Mouse (Mus musculus) heart, postnatal 10 days (tissue): ENCODE data around the gene Nsa2. TPM values are rescaled to one million over a fixed set of nuclear protein-coding genes. Genes with fewer than 3 reads are reported as not detected.
"Not testable (repeated sequence)": the region's sequence is repeated elsewhere in the genome, so short reads cannot be mapped to it uniquely, and the experiment has no call there.

ENCODE experiments used
- DNase-seq, 2 experiments: peaks; one replicate each; pipeline ENCODE4 v3.0.0; 2021
- intact Hi-C: fragments of 180-260 bp; cut with DNase I; formaldehyde crosslinking; loops from one replicate; pipeline ENCODE4 v1.15.1; 2025
- total RNA-seq, 2 experiments: library from RNA; stranded (reverse); gene quantifications; 2 replicates each; pipeline ENCODE4 v1.2.3; 2021

Gene Nsa2
- 10 to 100 TPM; 62.7 to 65.3 TPM for total RNA-seq

DNA sequence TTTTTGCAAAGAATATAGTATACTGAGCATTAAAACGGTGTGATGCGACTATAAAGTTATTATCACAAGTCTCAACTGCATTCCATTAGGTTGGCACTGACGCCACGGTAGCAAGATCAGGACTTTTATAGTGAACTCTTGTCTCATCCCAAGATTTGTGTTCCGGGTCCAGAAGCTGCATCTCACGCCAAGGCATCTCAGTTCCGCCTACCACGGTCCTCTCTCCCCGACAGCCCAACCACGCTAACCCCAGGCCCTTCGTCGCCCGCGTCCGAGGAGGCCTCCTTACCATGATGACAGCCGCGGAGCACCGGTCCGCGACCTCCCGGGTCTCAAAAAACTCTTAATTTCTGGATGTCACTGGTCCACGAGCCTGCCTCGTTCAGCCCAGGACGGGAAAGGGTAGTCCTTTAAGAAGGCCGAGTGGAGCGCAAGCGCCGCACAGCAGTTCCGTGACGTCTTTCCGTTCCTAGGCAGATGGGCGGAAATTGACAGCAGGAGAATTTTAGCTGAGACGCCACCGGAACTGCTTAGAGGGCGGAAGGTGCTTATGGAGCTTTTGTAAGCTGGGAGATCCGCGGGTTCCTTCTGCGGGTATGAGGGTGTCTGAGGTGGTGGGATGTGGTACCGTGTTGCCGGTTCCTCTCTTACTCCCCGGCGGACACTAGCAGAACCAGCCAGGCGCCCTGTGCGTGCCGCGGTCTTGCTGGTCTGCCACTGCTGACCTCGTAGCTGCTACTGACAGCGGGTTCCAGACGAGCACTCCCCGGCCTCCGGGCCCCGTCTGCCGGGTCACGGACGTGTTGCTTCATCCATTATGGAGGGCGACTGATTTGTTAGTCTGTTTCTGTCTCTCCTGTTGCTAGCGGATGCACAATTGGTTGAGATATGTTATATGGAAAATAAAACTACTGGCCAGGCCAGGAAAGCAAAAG lies at the start of gene Nsa2, which contains the start of gene Gfm2:
TSS of gene Nsa2 (minus strand) at position 472 of the 935 bp plus-strand sequence.
TSS of gene Gfm2 (plus strand) at position 472 of the 935 bp plus-strand sequence.
- intact Hi-C loops, result no loop called here
- peak; percentile 94 for DNase-seq

DNA sequence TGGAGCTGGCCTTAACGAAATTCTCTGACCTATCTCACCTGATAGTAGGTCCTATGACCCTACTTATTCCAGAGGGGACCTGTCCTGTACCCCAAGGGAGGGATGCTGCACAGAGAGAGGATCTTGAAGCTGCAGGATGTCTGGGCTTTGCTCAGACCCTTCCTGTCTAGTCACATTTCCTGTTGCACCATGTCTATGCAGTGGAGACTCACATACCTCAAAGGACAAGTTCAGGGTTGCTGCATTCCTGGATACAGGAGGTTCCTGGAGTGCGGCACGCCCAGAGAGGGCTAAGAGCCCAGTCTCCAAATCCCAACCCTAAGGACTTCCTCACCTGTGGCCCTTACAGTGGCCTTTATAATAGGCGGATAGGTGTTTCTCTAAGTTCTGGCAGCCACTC lies 48.6 kb upstream of the Nsa2 start:
- no peak for DNase-seq
- intact Hi-C loops, result no loop called here

DNA sequence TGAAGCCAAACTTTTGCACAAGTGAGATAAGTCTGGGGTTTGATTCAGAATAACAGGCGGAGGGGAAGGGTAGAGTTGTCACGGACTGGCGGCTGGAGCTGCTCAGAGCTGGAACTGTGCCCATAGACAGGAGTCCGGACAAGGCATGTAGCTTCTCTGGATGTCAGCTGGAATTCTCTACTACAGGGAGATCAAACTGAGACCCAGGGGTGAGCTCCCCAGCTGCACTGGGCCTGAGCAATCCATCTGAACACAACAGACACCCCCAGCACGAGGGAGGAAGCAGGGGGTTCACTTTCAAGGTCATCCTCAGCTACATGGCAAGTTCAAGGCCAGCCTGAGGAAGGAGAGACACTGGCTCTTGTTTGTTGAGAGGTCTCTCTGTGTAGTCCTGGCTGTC lies 46.9 kb upstream of the Nsa2 start:
- intact Hi-C loops, result no loop called here
- DNase-seq, result no peak

DNA sequence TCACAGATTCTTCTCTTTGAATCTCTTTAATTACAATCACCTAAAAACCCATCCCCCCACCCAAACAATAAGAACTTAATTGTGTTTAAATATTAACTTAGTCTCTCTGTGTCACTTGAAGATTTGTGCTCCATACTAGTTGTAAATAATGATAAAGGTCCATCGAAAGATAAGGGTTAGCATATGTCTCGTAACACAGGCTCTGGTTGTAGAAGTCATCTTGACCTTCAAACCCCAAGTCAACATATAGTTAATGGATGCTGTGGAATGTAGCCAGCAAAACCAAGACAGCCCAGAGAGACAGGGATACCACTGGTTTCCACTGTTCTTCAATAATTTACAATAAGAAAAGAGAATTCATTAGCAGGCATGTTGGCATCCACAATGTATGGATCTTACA lies 46.4 kb upstream of the Nsa2 start:
- intact Hi-C loops, result no loop called here

DNA sequence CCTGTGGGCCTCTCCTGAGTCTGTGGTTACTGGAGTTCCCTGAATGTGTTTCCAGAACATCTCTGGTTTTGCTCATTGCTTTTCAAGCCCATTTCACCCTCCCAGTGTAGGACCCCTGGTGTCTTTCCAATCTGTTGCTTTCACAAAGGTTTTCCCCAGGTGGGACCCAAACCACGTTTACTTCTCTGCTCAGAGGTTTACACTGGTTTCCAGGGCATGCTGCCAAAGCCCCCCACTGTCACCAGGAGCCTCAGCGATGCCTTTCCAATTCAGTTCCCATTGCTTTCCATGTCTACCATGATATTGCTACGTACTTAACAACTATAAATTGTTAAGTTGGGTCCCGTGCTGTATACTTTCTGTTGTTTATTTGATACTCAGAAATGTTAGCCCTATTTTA lies 45.1 kb upstream of the Nsa2 start:
- no peak for DNase-seq
- intact Hi-C loops, result no loop called here

More for the DNA sequence above, 46.4 kb upstream of the Nsa2 start:
- no peak for DNase-seq

DNA sequence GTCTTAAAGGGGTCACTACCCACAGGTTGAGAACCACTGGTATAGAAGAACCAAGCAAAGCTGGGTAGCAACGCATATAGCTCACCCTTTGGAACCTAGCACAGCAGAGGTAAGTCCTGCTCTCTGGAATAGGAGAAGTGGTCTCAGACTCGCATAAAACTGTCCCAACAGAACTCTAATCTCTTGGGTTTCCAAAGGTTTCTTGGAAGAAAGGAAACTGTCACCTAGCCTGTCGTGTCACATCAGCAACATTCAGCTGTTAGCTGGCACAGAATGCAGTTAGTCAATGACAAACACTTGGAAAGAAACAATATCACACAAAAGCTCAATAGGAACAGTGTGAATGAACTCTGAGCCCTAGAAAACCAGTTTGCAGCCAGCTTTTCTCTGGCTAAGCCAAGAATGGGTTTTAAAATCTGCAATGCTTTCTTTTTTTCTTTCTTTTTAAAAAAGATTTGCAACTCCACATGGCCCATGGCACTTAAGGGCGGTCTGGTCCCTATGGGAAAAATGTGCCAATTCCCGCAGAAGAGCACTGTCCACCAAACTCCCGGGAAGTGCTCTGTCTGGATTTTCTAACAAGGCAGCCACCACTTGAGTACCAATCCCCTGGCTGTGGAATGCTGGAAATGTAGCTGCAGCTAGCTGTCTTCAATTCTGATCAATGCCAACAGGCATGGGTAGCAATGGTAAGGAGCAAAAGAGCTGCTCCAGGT lies 42.5 kb upstream of the Nsa2 start:
- no peak for DNase-seq
- intact Hi-C loops, result no loop called here

DNA sequence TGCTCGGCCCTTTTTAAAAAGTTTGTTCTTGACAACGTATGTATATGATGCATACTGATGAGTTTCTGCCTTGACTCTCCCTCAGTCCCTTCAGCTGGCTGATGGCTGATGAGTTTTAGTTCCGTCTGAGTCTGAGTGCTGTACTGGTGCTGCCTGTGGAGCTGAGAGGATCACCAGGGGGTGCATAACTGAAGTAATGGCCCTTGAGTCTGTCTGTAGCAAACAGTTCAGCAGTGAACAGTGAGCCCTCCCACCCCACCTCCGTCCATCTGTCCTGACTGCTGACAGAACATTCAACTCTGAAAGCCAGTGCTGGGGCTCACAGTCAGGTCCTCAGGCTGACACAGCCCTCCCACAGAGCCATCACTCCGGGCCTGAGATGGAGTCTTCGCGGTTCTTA lies 41.2 kb upstream of the Nsa2 start:
- DNase-seq, result no peak
- intact Hi-C loops, result no loop called here

DNA sequence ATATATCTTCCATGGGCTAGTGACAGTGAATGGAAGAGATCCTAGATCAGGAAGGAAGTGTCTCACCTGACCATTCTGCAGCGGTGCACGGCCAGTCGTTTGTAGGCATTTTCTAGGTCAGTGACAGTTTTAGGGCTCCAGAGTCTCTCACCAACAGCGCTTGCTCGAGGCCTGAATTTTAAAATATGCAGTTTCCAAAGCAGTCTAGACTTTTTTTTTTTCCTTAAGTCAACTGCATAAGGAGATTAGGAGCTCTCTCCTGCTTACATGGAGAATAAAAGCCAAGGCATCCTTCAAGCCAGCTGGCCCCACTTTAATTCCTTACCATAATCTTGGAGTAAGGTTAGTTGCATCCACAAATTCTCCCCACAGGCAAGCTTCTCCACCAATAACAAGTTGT lies 39.0 kb upstream of the Nsa2 start:
- no peak for DNase-seq
- intact Hi-C loops, result no loop called here

DNA sequence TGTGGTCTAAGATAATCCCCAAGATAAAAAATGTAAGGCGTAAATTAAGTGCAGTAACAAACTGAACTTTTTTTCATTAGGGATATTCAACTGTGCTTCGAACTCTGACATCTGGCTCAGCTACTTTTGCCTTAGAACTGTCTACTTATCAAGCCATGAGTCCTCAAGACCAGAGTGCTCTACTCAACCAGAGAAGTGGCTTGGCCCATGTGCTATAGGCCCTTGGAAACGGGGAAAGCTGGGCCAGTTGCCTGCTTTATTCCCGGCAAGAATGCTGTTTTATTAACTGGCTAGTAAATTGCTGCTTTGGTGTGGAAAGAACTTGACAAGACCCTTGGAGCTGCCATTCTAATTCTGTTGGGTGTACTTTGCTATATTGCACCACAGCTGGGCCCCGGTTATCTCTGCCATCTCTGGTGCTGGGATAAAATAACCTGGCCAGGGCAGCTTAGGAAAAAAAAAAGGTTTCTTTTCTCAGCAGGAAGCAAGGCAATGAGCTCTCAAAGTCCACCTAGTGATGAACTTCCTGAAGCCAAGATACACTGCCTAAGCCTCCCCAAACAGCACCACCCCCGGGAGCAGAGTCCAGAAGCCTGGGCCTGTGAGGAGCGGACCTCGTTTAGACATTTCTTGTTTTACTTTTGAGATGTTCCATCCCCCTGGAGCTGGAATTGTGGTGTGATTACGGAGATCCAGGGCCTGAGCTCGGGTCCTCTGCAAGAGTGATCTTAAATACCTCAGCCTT lies 38.0 kb upstream of the Nsa2 start:
- no peak for DNase-seq
- intact Hi-C loops, result no loop called here

DNA sequence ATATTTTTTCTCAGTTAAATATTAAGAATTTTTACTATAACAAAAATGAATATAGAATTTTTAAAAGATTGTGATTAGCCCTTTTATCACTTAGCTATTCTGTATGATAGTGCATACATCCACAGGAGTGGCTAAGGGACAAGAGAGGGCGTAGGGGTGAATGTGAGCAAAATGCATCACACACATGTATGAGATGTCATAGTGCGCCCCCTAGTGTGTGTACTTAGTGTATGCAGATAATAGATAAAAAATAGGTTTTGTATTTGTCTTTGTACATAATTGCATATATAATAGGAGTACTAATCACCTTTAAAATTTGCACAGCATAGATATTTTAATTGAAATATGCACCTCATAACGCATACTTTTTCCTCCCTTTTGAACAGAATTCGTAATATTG lies 8.1 kb upstream of the Nsa2 start:
- peak; percentile 23 to 63 for DNase-seq
- intact Hi-C loops, result loop anchor here (10.0 kb wide), 1 partner anchor 291 kb away; no protein-coding TSS in a partner anchor

DNA sequence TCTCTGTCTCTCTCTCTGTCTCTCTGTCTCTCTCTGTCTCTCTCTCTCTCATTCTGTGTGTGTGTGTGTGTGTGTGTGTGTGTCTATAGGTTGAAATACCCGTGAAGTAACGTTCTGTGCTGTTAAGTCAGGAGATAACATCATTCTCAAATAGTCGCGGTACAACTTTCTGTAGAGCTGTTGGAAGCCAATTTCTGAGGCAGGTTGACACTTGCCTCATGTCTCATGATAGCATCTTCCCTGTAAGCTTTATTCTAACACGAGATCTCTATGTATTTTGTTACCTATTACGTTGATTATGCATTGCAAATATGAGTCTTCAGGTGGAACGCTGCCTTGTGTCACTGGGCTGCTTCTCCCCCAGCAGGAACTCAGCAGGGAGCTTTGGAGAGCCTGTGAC lies 4.6 kb upstream of the Nsa2 start:
- DNase-seq, result no peak
- intact Hi-C loops, result loop anchor here (10.0 kb wide), 1 partner anchor 288 kb away; no protein-coding TSS in a partner anchor

DNA sequence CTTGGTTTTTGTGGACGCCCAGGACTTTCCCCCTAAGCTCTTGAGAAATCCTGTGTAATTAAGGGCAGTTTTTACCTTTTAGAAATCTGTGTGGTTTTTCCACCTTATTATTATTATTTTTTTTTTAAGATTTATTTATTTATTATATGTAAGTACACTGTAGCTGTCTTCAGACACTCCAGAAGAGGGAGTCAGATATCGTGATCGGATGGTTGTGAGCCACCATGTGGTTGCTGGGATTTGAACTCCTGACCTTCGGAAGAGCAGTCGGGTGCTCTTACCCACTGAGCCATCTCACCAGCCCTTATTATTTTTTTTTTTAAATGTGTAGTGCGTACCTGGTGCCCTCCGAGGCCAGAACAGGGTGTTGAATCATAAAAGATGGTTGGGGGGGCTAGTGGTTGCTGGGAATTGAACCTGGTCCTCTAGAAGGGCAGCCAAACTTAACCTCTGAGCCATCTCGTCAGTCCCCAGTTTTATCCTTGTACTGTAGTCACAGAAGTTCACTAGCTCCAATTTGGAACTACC lies 731 bp upstream of the Nsa2 start:
- DNase-seq, intact Hi-C loops: not testable (repeated sequence)

DNA sequence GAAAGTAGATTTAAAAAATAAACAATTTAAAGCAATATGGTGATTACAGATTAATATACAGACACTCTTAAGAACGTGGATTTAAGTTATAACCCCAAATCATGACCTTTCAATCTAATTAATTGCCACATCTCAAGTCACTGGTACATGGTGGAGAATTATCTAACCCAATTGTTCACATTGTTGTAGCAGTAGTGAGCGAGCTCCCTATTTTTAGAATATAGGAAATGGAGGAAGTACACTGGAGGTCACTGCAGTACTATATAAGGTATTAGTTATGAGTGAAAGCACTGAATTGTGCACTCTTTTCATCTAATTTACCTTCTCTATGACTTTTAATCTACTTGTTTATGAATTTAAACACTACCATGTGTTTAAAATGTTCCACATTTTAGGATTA lies 7.3 kb downstream of the Nsa2 start:
- DNase-seq, intact Hi-C loops: not testable (repeated sequence)

DNA sequence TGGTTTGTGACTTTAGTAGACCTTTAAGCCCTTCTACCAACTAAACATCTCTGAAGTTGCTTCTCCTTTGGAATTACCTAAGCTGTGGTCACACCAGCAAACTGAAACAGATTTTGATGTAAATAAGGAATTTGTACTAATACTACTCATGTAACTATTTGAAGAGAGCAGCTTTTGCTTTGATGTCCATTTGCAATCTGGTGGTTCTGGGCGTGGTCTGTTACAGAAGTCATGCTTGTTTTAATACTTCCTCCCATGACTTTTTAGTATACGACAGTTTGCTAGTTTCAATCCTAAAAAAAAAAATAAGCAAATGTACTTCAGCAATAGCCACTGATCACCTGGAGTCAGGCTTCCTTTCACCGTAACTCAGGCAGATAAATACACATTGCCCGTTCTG lies 8.1 kb downstream of the Nsa2 start:
- intact Hi-C loops, DNase-seq: not testable (repeated sequence)

DNA sequence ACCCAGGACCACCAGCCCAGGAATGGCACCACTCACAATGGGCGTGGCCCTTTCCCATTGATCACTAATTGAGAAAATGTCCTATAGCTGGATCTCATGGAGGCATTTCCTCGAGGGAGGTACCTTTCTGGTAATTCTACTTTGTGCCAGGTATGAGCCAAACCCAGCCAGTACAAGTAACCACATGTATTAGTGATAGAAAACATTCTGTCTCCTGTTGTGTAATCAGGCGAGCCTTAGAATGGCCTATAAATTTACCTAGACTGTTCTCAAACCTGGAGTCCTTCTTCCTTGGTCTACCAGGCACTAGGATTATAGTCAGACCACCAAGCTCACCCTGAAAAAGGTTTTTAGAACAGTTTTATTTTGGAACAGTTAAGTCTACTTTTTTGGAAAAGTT lies 16.4 kb downstream of the Nsa2 start:
- intact Hi-C loops, result no loop called here
- DNase-seq, result no peak

DNA sequence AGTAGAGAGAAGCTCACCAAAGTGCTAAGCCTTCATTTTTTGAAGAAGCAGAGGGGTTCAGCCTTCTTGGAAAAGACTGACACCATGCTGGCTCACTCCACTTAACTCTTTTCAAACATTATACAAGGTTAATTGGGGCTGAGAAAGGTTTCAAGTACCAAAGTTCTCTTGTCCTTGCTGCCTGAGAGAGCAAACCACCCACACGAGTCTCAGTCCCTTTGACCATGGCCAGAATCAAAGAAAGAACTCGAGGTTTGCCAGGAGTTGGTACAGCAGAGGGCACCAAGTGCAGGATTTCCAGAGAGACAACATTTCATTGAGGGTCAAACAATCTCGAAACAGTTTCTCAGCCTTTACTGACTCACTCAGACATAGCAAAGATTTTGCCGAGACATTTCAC lies 28.7 kb downstream of the Nsa2 start:
- DNase-seq, result no peak
- intact Hi-C loops, result no loop called here

DNA sequence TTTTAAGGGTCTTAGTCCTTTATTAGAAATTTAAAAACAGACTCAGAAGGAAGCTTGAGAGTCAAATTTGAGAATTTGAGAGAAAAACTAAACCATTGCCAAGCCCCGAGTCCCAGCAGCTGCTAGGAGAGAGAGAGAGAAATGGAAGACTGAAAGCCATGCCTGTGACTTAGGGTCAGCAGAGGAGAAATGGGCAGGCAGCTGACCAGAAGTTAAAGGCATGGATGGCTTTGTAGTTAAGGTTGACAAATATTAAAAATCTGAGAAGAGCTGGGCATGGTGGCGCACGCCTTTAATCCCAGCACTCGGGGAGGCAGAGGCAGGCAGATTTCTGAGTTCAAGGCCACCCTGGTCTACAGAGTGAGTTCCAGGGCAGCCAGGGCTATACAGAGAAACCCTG lies 30.0 kb downstream of the Nsa2 start:
- intact Hi-C loops, DNase-seq: not testable (repeated sequence)

DNA sequence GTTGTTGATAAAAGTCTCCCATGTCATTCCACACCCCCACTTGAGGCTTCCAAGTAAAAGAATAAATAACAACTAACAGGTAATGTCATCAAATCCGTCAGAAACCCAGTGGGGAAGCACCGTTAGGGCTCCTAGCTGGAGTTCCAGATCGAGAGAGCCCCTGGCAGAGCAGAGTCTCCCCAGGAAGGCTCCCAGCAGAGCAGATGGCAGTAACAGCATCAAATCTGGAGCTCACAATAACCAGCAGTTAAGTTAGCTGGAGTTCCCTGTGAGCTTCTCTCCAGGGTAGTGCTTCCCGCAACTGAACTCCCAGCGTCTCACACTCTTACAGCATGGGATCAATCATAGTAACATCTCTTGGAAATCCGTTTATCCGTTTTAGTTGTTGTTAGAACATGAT lies 32.7 kb downstream of the Nsa2 start:
- no peak for DNase-seq
- intact Hi-C loops, result no loop called here

DNA sequence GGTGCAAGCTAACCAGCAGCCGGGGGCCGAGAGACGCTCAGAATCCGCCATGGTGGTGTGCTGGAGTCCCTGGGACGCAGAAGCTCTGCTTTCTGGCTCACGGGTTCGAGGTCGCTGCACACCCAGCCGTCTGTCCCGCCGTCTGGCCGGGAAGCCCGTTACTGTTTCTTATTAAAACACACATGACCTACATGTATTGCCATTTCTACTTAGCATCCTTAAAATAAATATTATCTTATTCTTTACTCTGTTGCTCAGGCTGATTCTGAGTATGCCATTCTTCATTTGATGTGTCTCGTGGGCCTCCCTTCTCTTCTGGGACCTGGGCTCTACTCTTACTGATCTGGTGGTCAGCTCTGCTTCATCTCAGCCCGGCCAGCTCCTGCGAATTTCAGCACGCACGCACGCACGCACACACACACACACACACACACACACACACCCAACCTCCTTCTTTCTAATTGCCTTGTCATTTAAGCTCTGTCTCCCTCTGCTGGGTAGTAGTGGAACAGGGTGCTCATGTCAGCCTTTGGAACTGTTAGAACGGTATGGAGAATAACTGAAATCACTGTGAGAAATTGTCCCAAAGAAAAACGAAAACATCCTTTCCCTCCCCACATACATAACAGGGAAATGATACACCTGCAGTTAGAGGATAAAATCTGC lies 38.4 kb downstream of the Nsa2 start, which contains the start of gene Gm6169:
TSS of gene Gm6169 (minus strand) at position 51 of the 666 bp plus-strand sequence.
- peak; percentile 57 to 70 for DNase-seq
- intact Hi-C loops, result no loop called here

DNA sequence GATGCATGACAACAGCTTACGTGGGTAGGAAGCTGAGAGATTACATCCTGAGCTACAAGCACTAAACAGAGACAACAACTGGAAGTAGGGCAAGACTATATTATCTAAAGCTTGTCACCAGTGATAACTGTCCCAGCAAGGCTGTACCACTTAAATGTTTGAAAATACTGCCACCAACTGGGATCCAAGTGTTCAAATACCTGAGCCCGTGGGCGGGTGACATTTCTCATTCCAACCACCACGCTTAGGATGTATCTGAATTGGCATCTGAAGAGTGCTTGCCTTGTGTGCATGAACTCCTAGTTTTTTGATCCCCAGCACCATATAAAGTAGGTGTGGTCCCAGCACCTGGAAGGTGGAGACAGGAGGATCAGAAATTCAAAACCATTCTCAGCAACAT lies 42.0 kb downstream of the Nsa2 start:
- intact Hi-C loops, result no loop called here
- no peak for DNase-seq
